Mouse (Mus musculus): ENCODE data around the gene Slc35b1. TPM values are rescaled to one million over a fixed set of nuclear protein-coding genes. Genes with fewer than 3 reads are reported as not detected.

Gene Slc35b1
- polyA plus RNA-seq (2014; fragmentation: Illumina TruSeq; extraction: RNeasy Lipid Tissue Mini Kit (QIAGEN cat#74804); ENCODE audit: low read depth, low replicate concordance), result 48.8 TPM

DNA sequence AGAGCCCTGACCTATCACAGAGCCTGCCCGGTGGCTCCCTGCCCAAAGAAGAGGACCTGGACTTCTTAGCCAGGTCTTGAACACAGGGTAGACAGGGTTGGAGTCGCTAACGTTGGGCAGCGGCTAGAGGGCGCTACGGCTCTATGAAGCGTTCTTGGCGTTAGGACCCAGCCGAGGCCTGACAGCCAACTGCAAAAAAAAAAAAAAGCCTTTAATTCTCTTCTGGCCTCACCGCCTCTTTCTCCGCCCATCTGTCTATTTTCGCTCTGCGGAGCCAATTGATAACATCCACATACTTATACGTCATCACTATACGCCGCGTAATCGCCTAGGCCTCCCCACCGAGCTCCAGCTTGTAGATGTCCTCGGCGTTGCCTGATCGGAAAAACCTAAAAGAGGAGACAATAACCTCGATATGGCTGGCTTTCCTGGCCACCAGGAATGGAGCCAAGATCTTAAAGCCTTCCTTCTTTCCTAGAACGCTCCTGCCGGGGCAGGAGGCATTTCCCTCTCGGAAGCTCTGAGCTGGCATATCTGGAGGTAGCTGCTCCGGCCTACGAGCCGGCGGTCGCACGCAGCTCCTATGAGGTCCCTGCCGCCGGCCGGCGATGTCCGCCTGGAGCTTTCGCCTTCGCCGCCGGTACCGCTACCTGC, at the start of gene Slc35b1:
Slc35b1 (plus strand) TSS at position 374 of the 654 bp plus-strand sequence.

DNA sequence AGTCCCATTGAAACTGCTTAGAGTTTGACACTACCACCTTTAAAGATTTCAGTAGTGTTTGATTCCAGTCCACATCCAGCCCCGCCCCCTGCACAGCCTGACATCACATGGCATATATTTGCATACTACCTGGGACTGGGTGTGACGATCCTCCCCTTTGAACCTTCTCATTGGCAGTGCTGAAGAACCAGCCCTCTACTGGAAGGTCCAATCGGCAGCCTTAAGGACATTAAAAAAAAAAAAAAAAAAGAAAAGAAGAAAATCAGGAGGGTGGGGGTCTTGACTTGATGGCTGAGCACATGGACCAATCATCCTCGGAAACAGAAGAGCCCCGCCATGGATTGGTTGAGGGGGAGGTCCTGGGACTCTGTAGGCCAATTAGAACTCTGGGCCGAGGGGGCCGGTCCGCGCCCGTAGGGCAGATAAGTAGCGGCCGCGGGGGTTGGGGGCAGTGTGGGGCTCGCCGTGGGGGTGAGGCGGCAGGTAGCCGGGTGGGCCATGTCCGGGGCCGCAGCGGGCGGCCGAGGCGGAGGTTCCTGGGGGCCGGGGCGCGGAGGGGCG, 47.8 kb upstream of the Slc35b1 start, which contains the start of gene Fam117a:
Fam117a (plus strand) TSS at position 451 of the 561 bp plus-strand sequence.

DNA sequence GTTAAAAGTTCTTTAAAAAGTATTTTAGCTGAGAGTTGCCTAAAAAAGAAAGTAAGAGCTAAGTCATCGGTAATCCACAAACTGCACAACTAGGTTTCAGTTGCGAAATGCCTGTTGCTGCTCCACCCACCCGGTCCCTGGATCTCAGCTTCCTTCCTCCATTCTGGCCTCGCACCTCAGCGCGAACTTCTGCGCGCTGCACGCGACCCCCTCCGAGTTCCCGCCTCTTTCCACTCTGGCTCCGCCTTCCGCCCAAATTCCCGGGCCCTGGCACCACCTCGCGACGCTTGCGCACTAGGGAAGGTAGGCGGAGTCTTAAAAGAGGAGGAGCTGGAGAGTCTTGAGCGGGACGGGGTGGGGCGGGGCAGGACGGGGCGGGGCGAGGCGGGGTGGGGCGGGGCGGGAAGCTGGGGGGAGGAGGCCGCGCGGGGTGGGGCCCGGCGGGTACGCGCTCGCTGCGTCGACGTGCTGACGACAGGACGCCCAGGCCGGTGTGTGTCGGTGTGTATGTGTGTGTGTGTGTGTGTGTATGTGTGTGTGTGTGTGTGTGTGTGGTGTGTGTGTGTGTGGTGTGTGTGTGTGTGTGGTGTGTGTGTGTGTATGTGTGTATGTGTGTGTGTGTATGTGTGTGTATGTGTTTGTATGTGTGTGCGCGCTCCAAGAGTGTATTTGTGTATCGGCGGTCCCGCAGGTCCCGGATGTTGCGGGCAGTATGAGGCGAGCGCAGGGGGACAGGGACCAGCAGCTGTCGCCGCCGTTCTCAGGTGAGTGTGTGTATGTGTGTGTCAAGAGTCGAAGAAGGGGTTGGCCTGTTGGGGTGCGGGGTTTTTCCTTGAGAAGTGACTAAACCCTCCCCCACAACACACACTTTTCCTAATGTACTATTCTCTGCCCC, 29.4 kb downstream of the Slc35b1 start, which contains the start of gene Spop:
Spop (plus strand) TSS at position 440 of the 895 bp plus-strand sequence.

Other genes starting within 250 kb of the Slc35b1 start
- not detected for gene Dlx4, start 238.4 kb upstream of the Slc35b1 start, polyA plus RNA-seq (2014; fragmentation: Illumina TruSeq; extraction: RNeasy Lipid Tissue Mini Kit (QIAGEN cat#74804); ENCODE audit: low read depth, low replicate concordance)
- gene Tac4, start 123.2 kb upstream of the Slc35b1 start, polyA plus RNA-seq (2014; fragmentation: Illumina TruSeq; extraction: RNeasy Lipid Tissue Mini Kit (QIAGEN cat#74804); ENCODE audit: low read depth, low replicate concordance), result not detected
- gene Kat7, start 74.4 kb upstream of the Slc35b1 start, polyA plus RNA-seq (2014; fragmentation: Illumina TruSeq; extraction: RNeasy Lipid Tissue Mini Kit (QIAGEN cat#74804); ENCODE audit: low read depth, low replicate concordance), result 44.8 TPM
- 2.0 TPM for gene Fam117a, start 47.7 kb upstream of the Slc35b1 start, polyA plus RNA-seq (2014; fragmentation: Illumina TruSeq; extraction: RNeasy Lipid Tissue Mini Kit (QIAGEN cat#74804); ENCODE audit: low read depth, low replicate concordance)
- 280 TPM for gene Spop, start 29.4 kb downstream of the Slc35b1 start, polyA plus RNA-seq (2014; fragmentation: Illumina TruSeq; extraction: RNeasy Lipid Tissue Mini Kit (QIAGEN cat#74804); ENCODE audit: low read depth, low replicate concordance)
- gene Nxph3, start 129.9 kb downstream of the Slc35b1 start, polyA plus RNA-seq (2014; fragmentation: Illumina TruSeq; extraction: RNeasy Lipid Tissue Mini Kit (QIAGEN cat#74804); ENCODE audit: low read depth, low replicate concordance), result not detected
- gene Ngfr, start 203.0 kb downstream of the Slc35b1 start, polyA plus RNA-seq (2014; fragmentation: Illumina TruSeq; extraction: RNeasy Lipid Tissue Mini Kit (QIAGEN cat#74804); ENCODE audit: low read depth, low replicate concordance), result 0.29 TPM